Mouse (Mus musculus) stomach, postnatal 0 days (tissue): ENCODE measurements around the gene Tmem26.

ENCODE experiments used
- CTCF ChIP-seq: IDR thresholded peaks from 2 replicates; pipeline ENCODE4 v1.5.1; 2016; ENCODE audit warnings: antibody characterized with exemption, low read depth, mild to moderate bottlenecking, moderate library complexity
- EP300 ChIP-seq: optimal IDR thresholded peaks from 2 replicates; pipeline ENCODE3; 2016; ENCODE audit warnings: antibody characterized with exemption

DNA sequence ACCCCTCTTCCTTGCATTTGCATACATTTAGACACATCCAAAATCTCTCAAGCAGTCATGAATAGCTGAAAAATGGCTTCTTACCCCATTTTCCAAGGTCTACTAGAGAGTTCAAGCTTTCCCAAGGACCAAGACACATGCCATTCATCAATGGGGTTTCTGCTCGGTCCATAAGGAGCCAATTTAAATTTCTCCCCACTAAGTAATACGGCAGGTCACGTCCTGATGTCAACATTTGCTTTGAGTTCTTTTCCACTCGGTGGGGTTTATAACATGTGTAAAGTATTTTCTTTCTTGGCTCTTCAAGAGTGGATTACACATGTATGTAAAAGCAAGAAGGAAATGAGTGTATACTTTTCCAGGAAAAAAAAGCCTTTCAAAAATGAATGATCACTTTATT is 93.8 kb downstream of the Tmem26 start:
- TF ChIP-seq EP300 (no peak), CTCF (no peak)
